Mouse (Mus musculus): Measurements from ENCODE around the gene Rnf6. TPM values are rescaled to one million over a fixed set of nuclear protein-coding genes. Genes with fewer than 3 reads are reported as not detected.

Gene Rnf6
- total and polyA plus RNA-seq, 2 experiments = 12.5 to 29.4 TPM

DNA sequence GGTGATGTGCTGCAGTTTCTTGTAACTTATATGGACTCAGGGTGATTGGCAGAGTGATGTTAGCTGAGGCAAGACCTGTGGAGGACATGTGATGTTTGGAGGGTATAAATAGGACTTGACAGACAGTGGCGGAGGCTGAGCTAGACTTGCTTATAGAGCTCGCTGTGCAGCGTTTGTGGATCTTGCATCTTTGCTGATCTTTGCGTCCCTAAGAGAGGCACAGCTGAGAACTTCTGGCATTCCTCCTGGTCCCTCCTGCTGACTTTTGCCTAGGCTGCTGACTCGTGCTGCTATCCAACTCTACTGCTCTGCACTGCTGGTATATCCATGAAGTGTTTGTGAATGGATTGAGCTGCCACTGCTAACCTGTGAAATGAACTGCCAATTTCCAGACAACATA is 32.3 kb upstream of the Rnf6 start:
- H3K4me3 ChIP-seq (ENCODE audit: insufficient read depth, low read depth, low read length) = no peak overlapping the region
- no peak for DNase-seq (ENCODE audit: extremely low read depth, low read depth, low spot score)

DNA sequence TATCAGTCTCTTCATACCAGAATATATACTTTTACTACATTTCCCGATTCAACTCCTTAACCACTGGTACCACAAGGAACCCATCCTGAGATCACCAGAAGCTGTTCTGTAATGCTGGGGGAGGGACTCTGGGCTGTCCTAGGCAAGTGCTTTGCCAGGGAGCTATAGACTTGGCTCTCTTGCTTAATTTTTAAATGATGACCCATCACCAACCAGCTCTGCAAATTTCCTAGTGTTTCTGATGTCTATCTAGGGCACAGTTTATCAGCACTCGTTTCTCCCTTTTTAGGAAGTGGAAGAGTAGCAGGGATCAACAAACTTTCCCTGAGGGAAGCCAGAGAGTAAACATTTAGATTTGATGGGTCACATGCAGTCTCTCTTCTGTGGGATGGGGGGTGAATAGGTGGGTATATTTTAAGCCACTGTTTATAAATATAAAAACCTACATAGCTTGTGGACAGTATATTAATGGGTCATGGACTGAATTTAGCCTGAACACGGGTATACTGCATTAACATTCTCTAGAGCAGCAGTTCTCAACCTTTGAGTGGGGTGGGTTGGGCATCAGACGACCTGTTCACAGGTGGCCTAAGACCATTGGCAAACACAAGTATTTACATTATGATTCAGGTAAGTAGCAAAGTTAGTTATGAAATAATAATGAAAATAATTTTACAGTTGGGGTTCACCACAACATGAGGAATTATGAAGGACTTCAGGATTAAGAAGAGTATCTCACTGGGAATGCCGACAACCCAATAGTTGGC is 30.5 kb upstream of the Rnf6 start:
- no peak overlapping the region for H3K9ac ChIP-seq (ENCODE audit: low read depth, low read length)
- peak overlapping the region; percentile 41 for H3K27ac ChIP-seq (replicated peaks; ENCODE audit: insufficient read depth, low read depth, low read length)
- no peak for TF ChIP-seq CTCF (IDR thresholded peaks at IDR 0.05; ENCODE audit: low read depth, low read length)
- TF ChIP-seq POLR2A (IDR thresholded peaks at IDR 0.05; ENCODE audit: extremely low read depth, insufficient read depth, low read length) = no peak
- no peaks in the 10 kb centered on the region for H3K36me3 ChIP-seq (ENCODE audit: control insufficient read depth, insufficient read depth, low read length)
- WGBS = 36% methylated on average over 5 of the region's 5 CpGs
- no peak overlapping the region for H3K4me3 ChIP-seq (ENCODE audit: insufficient read depth, low read depth, low read length)
- no peaks in the 10 kb centered on the region for H3K27me3 ChIP-seq (ENCODE audit: control insufficient read depth, insufficient read depth, low read length)
- peaks cover 38% of the 10 kb centered on the region for H3K79me2 ChIP-seq (ENCODE audit: control insufficient read depth, insufficient read depth, low read length)
- peak; percentile 90 for DNase-seq (ENCODE audit: extremely low read depth, low read depth, low spot score)
- H3K4me1 ChIP-seq (ENCODE audit: control insufficient read depth, insufficient read depth, low read length) = peaks cover 20% of the 10 kb centered on the region

More for the DNA sequence above, 32.3 kb upstream of the Rnf6 start:
- H3K27ac ChIP-seq (replicated peaks; ENCODE audit: insufficient read depth, low read depth, low read length) = no peak overlapping the region
- no peaks in the 10 kb centered on the region for H3K27me3 ChIP-seq (ENCODE audit: control insufficient read depth, insufficient read depth, low read length)
- H3K4me1 ChIP-seq (ENCODE audit: control insufficient read depth, insufficient read depth, low read length) = peaks cover 13% of the 10 kb centered on the region
- no peaks in the 10 kb centered on the region for H3K36me3 ChIP-seq (ENCODE audit: control insufficient read depth, insufficient read depth, low read length)
- H3K79me2 ChIP-seq (ENCODE audit: control insufficient read depth, insufficient read depth, low read length) = peaks cover 36% of the 10 kb centered on the region
- no peak overlapping the region for H3K9ac ChIP-seq (ENCODE audit: low read depth, low read length)
- 65% methylated on average over 5 of the region's 5 CpGs for WGBS
- TF ChIP-seq POLR2A (IDR thresholded peaks at IDR 0.05; ENCODE audit: extremely low read depth, insufficient read depth, low read length) = no peak
- TF ChIP-seq CTCF (IDR thresholded peaks at IDR 0.05; ENCODE audit: low read depth, low read length) = no peak

GRCm38 (mm10) chr5:146250369-146251075 is 29.2 kb upstream of the Rnf6 start:
- no peak for DNase-seq (ENCODE audit: extremely low read depth, low read depth, low spot score)
- 73% methylated on average over 12 of the region's 12 CpGs for WGBS
- Histone ChIP-seq H3K27ac (replicated peaks; ENCODE audit: insufficient read depth, low read depth, low read length) (no peak overlapping the region), H3K36me3 (ENCODE audit: control insufficient read depth, insufficient read depth, low read length) (no peaks in the 10 kb centered on the region), H3K4me1 (ENCODE audit: control insufficient read depth, insufficient read depth, low read length) (peaks cover 27% of the 10 kb centered on the region), H3K4me3 (ENCODE audit: insufficient read depth, low read depth, low read length) (no peak overlapping the region), H3K9ac (ENCODE audit: low read depth, low read length) (no peak overlapping the region), H3K79me2 (ENCODE audit: control insufficient read depth, insufficient read depth, low read length) (peaks cover 45% of the 10 kb centered on the region), H3K27me3 (ENCODE audit: control insufficient read depth, insufficient read depth, low read length) (no peaks in the 10 kb centered on the region)
- TF ChIP-seq POLR2A (IDR thresholded peaks at IDR 0.05; ENCODE audit: extremely low read depth, insufficient read depth, low read length) (no peak), CTCF (IDR thresholded peaks at IDR 0.05; ENCODE audit: low read depth, low read length) (no peak)

GRCm38 (mm10) chr5:146248746-146249145 is 27.4 kb upstream of the Rnf6 start:
- Histone ChIP-seq H3K79me2 (ENCODE audit: control insufficient read depth, insufficient read depth, low read length) (peaks cover 38% of the 10 kb centered on the region), H3K4me1 (ENCODE audit: control insufficient read depth, insufficient read depth, low read length) (peaks cover 26% of the 10 kb centered on the region), H3K9ac (ENCODE audit: low read depth, low read length) (no peak overlapping the region)

DNA sequence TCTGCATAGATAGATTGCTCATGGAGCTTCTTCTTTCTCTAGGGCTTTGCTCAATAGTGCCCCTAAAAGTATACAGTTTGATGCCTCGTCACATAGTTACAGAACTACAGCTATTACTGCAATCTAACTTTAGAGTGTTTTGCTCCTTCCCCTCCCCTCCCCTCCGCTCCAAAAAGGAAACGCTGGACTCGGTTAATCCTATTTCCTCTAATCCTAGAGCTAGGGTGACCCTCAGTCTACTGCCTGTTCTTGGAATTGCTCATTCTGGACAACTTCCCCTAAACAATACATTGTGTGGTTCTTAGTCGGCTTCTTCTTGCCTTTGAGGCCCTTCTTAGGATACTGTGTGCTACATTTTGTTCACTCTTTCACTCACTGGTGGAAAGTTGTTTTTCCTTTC is 26.4 kb upstream of the Rnf6 start:
- Histone ChIP-seq H3K36me3 (ENCODE audit: control insufficient read depth, insufficient read depth, low read length) (no peaks in the 10 kb centered on the region), H3K79me2 (ENCODE audit: control insufficient read depth, insufficient read depth, low read length) (peaks cover 42% of the 10 kb centered on the region), H3K9ac (ENCODE audit: low read depth, low read length) (no peak overlapping the region), H3K27me3 (ENCODE audit: control insufficient read depth, insufficient read depth, low read length) (no peaks in the 10 kb centered on the region), H3K27ac (replicated peaks; ENCODE audit: insufficient read depth, low read depth, low read length) (0 out of 2 replicates have a peak overlapping the region, but pooled peaks have one; percentile 19), H3K4me3 (ENCODE audit: insufficient read depth, low read depth, low read length) (no peak overlapping the region), H3K4me1 (ENCODE audit: control insufficient read depth, insufficient read depth, low read length) (peaks cover 26% of the 10 kb centered on the region)
- no peak for DNase-seq (ENCODE audit: extremely low read depth, low read depth, low spot score)
- TF ChIP-seq POLR2A (IDR thresholded peaks at IDR 0.05; ENCODE audit: extremely low read depth, insufficient read depth, low read length) (no peak), CTCF (IDR thresholded peaks at IDR 0.05; ENCODE audit: low read depth, low read length) (no peak)
- WGBS = 54% methylated on average over 5 of the region's 5 CpGs

More at GRCm38 (mm10) chr5:146248746-146249145, 27.4 kb upstream of the Rnf6 start:
- WGBS = 16% methylated on average over 10 of the region's 10 CpGs
- Histone ChIP-seq H3K27me3 (ENCODE audit: control insufficient read depth, insufficient read depth, low read length) (no peaks in the 10 kb centered on the region), H3K36me3 (ENCODE audit: control insufficient read depth, insufficient read depth, low read length) (no peaks in the 10 kb centered on the region), H3K27ac (replicated peaks; ENCODE audit: insufficient read depth, low read depth, low read length) (peak overlapping the region; percentile 40), H3K4me3 (ENCODE audit: insufficient read depth, low read depth, low read length) (no peak overlapping the region)
- DNase-seq (ENCODE audit: extremely low read depth, low read depth, low spot score) = peak; percentile 100
- TF ChIP-seq POLR2A (IDR thresholded peaks at IDR 0.05; ENCODE audit: extremely low read depth, insufficient read depth, low read length) = no peak
- no peak for TF ChIP-seq CTCF (IDR thresholded peaks at IDR 0.05; ENCODE audit: low read depth, low read length)
